Mouse (Mus musculus): ENCODE data around the gene Hnrnpm. TPM values are rescaled to one million over a fixed set of nuclear protein-coding genes. Genes with fewer than 3 reads are reported as not detected.
A peak's percentile ranks its signal among the peaks of the same experiment; 100 is the strongest.

The Hnrnpm gene
- polyA plus RNA-seq, 1 experiment, result 1,378 TPM

GRCm38 (mm10) chr17:33684671-33685231 is 1.9 kb downstream of the Hnrnpm start:
- WGBS, result under 1% methylated on average over 44 of the region's 44 CpGs
- H3K4me3 ChIP-seq (replicated peaks; ENCODE audit: control insufficient read depth, low read depth, low read length), result peak overlapping the region; percentile 84
- TF ChIP-seq POLR2A (IDR thresholded peaks at IDR 0.05; ENCODE audit: borderline replicate concordance, control insufficient read depth, low read depth, low read length) (peak; percentile 19; the same call in 1 of the 2 replicates), CTCF (IDR thresholded peaks at IDR 0.05; ENCODE audit: control insufficient read depth, insufficient read depth, low read length) (peak; percentile 16; the same call in 1 of the 2 replicates)
- no peaks in the 10 kb centered on the region; the same call in none of the 2 replicates for H3K4me1 ChIP-seq (ENCODE audit: control insufficient read depth, insufficient read depth, low read length)
- H3K27ac ChIP-seq (ENCODE audit: control insufficient read depth, insufficient read depth, low read depth, low read length, poor library complexity), result peak overlapping the region; percentile 86

- no peak for TF ChIP-seq CTCF (IDR thresholded peaks at IDR 0.05; ENCODE audit: control insufficient read depth, insufficient read depth, low read length)
- TF ChIP-seq POLR2A (IDR thresholded peaks at IDR 0.05; ENCODE audit: borderline replicate concordance, control insufficient read depth, low read depth, low read length), result no peak
- no peak overlapping the region for H3K4me3 ChIP-seq (replicated peaks; ENCODE audit: control insufficient read depth, low read depth, low read length)
- H3K4me1 ChIP-seq (ENCODE audit: control insufficient read depth, insufficient read depth, low read length), result no peaks in the 10 kb centered on the region; the same call in none of the 2 replicates
- H3K27ac ChIP-seq (ENCODE audit: control insufficient read depth, insufficient read depth, low read depth, low read length, poor library complexity), result no peak overlapping the region
Observed at GRCm38 (mm10) chr17:33681767-33682166, 4.9 kb downstream of the Hnrnpm start.

GRCm38 (mm10) chr17:33678771-33679170 is 7.9 kb downstream of the Hnrnpm start:
- Histone ChIP-seq H3K4me3 (replicated peaks; ENCODE audit: control insufficient read depth, low read depth, low read length) (no peak overlapping the region), H3K27ac (ENCODE audit: control insufficient read depth, insufficient read depth, low read depth, low read length, poor library complexity) (no peak overlapping the region), H3K4me1 (ENCODE audit: control insufficient read depth, insufficient read depth, low read length) (no peaks in the 10 kb centered on the region; the same call in none of the 2 replicates)
- TF ChIP-seq CTCF (IDR thresholded peaks at IDR 0.05; ENCODE audit: control insufficient read depth, insufficient read depth, low read length) (no peak), POLR2A (IDR thresholded peaks at IDR 0.05; ENCODE audit: borderline replicate concordance, control insufficient read depth, low read depth, low read length) (no peak)

- Histone ChIP-seq H3K4me3 (replicated peaks; ENCODE audit: control insufficient read depth, low read depth, low read length) (no peak overlapping the region), H3K27ac (ENCODE audit: control insufficient read depth, insufficient read depth, low read depth, low read length, poor library complexity) (no peak overlapping the region), H3K4me1 (ENCODE audit: control insufficient read depth, insufficient read depth, low read length) (no peaks in the 10 kb centered on the region)
- WGBS, result 85% methylated on average over 2 of the region's 2 CpGs
- TF ChIP-seq POLR2A (IDR thresholded peaks at IDR 0.05; ENCODE audit: borderline replicate concordance, control insufficient read depth, low read depth, low read length) (no peak), CTCF (IDR thresholded peaks at IDR 0.05; ENCODE audit: control insufficient read depth, insufficient read depth, low read length) (no peak)
Observed at GRCm38 (mm10) chr17:33676086-33676485, 10.6 kb downstream of the Hnrnpm start.

GRCm38 (mm10) chr17:33675452-33675851 is 11.2 kb downstream of the Hnrnpm start:
- no peaks in the 10 kb centered on the region for H3K4me1 ChIP-seq (ENCODE audit: control insufficient read depth, insufficient read depth, low read length)
- H3K27ac ChIP-seq (ENCODE audit: control insufficient read depth, insufficient read depth, low read depth, low read length, poor library complexity), result no peak overlapping the region
- no peak overlapping the region for H3K4me3 ChIP-seq (replicated peaks; ENCODE audit: control insufficient read depth, low read depth, low read length)
- TF ChIP-seq CTCF (IDR thresholded peaks at IDR 0.05; ENCODE audit: control insufficient read depth, insufficient read depth, low read length) (no peak), POLR2A (IDR thresholded peaks at IDR 0.05; ENCODE audit: borderline replicate concordance, control insufficient read depth, low read depth, low read length) (no peak)

- TF ChIP-seq POLR2A (IDR thresholded peaks at IDR 0.05; ENCODE audit: borderline replicate concordance, control insufficient read depth, low read depth, low read length), result no peak
- no peak for TF ChIP-seq CTCF (IDR thresholded peaks at IDR 0.05; ENCODE audit: control insufficient read depth, insufficient read depth, low read length)
- Histone ChIP-seq H3K27ac (ENCODE audit: control insufficient read depth, insufficient read depth, low read depth, low read length, poor library complexity) (no peak overlapping the region), H3K4me3 (replicated peaks; ENCODE audit: control insufficient read depth, low read depth, low read length) (no peak overlapping the region), H3K4me1 (ENCODE audit: control insufficient read depth, insufficient read depth, low read length) (no peaks in the 10 kb centered on the region)
- WGBS, result 85% methylated on average over 1 of the region's 1 CpGs
Observed at GRCm38 (mm10) chr17:33673837-33674236, 12.8 kb downstream of the Hnrnpm start.

- H3K4me3 ChIP-seq (replicated peaks; ENCODE audit: control insufficient read depth, low read depth, low read length), result no peak overlapping the region
- WGBS, result 92% methylated on average over 3 of the region's 3 CpGs
- TF ChIP-seq POLR2A (IDR thresholded peaks at IDR 0.05; ENCODE audit: borderline replicate concordance, control insufficient read depth, low read depth, low read length) (no peak), CTCF (IDR thresholded peaks at IDR 0.05; ENCODE audit: control insufficient read depth, insufficient read depth, low read length) (no peak)
- H3K27ac ChIP-seq (ENCODE audit: control insufficient read depth, insufficient read depth, low read depth, low read length, poor library complexity), result no peak overlapping the region
- no peaks in the 10 kb centered on the region for H3K4me1 ChIP-seq (ENCODE audit: control insufficient read depth, insufficient read depth, low read length)
Observed at GRCm38 (mm10) chr17:33669681-33670080, 17.0 kb downstream of the Hnrnpm start.

- WGBS, result 65% methylated on average over 3 of the region's 3 CpGs
- H3K27ac ChIP-seq (ENCODE audit: control insufficient read depth, insufficient read depth, low read depth, low read length, poor library complexity), result no peak overlapping the region
Observed at GRCm38 (mm10) chr17:33666813-33667212, 19.8 kb downstream of the Hnrnpm start.

More at GRCm38 (mm10) chr17:33666813-33667212, 19.8 kb downstream of the Hnrnpm start:
- H3K4me3 ChIP-seq (replicated peaks; ENCODE audit: control insufficient read depth, low read depth, low read length), result no peak overlapping the region
- TF ChIP-seq CTCF (IDR thresholded peaks at IDR 0.05; ENCODE audit: control insufficient read depth, insufficient read depth, low read length) (no peak), POLR2A (IDR thresholded peaks at IDR 0.05; ENCODE audit: borderline replicate concordance, control insufficient read depth, low read depth, low read length) (no peak)
- no peaks in the 10 kb centered on the region for H3K4me1 ChIP-seq (ENCODE audit: control insufficient read depth, insufficient read depth, low read length)

Data from bone marrow, adult 2 months (tissue).